Mouse (Mus musculus) gonadal fat pad, adult 2 months (tissue): ENCODE results near the gene Gm20388. TPM values are rescaled to one million over a fixed set of nuclear protein-coding genes. Genes with fewer than 3 reads are reported as not detected.

Experiments used
- DNase-seq: peaks from one replicate; pipeline ENCODE4 v3.0.0-alpha.2; 2012; ENCODE audit warnings: low read depth
- polyA plus RNA-seq: library from polyadenylated mRNA; depleted of rRNA; stranded (reverse); fragments of >200 nt; gene quantifications from 2 replicates; pipeline ENCODE4 v1.2.3, GENCODE M21; 2012

Gene Gm20388
- polyA plus RNA-seq, 1 experiment = 119 TPM

DNA sequence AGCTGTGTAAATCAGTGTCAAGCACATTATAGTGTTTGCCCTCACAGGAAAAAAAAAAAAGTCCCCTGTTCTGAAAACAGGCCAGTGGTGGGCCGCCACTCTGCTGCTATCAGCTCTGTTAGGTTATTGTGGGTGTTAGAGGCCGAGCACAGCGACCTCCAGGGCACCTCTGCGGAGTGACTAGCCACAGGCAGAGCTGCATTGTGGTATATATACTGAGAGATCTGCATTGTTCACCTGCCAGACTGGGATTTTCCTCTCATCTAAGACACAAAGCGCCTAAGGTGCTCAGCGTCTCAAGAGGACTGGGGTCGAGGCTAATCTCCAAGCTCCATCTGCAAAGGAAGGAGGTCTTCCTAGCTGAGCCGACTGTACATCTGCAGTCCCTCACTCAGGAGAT is 252.7 kb downstream of the Gm20388 start:
- no peak for DNase-seq

DNA sequence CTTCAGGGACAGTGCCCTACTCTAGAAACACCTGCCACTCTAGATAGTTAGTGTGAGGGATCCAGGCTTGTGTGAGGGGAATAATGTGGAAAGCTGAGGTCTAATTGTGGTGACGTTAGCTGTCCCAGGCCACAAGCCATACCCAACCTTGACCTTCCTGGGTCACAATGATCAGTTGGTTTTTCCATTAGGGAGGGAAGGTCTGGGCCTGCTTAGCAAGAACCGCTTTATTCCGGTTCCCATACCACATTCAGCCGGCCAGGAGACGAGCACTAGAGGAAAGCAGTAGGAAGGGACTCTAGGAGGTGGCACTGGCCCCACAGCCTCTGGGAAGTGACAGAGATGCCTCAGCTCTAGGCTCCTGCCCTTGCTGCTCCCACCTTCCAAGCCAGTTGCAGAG is 253.4 kb downstream of the Gm20388 start:
- no peak for DNase-seq

DNA sequence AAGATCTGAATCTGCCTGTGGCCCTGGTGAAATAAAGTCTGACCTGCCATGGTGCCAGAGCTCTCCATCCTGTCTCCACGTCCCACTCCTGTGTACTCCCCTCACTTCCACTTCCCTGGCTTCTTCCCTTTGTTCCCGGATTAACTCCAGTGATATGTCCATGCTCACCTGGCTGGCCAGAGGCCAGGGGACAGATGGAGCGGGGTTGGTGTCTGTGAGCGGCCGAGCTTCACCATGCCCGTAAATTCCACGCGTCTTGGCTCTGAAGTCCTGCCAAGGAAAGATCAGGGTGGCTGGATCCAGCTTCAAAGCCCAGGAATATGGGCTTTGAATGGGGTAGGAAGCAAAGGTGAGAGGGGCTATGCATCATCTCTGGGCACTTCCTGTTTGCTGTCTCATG is 256.5 kb downstream of the Gm20388 start:
- no peak for DNase-seq

DNA sequence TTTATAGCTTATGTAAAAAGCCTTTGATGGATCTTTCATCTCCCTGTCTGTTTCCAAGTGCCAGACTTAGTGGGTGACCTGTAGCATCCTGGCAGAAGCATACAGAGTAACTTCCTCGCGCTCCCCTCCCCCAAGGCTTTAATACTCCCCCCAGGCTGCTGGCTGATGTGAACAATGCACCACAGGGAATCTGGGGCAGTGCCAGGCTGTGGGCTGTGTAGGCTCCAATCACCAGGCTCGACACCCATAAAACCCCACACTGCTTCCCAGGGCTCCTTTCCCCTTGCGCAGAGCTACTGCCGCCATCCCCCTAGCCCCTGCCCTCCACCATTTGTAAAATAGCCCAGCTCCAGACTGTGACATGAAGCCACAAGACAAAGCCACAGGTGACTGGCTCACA is 257.2 kb downstream of the Gm20388 start:
- DNase-seq = no peak

DNA sequence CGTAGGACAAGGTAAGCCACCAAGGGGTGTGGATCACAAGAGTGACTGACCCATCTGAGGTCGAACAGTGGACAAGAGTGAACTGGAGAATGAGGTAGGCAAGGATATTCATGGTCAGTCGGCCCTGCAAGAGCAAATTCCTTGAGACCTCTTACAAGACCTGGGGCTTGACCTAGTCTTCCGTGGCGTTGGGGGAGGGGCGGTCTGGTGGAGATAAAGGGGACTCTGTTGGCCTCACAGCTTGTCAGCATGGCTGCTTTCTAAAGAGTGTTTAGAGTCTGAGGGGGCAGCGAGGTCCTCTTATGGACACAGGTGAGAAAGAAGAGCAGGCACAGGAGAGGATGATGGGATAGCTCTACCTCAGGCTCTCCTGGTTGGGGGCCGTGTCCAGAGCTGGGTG is 258.5 kb downstream of the Gm20388 start:
- no peak for DNase-seq

DNA sequence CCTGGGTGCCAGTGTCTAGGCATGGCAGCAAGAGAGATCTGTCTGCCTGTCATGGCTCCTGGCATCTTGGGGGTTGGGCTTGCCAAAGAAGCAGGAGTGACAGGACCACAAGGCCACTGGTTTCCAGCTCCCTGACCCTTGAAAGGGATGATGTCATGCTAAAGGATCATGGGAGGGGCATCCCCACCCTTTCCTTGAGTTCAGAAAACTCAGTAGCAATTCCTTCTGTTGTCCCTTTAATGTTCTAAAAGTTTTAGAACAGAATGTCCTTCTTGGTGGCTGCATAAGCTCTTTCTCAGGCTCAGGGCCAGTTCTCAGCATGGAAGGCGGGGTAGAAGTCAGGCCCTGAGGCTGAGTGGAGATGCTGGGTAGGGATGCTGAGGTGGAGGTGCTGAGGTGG is 262.6 kb downstream of the Gm20388 start:
- DNase-seq = no peak

DNA sequence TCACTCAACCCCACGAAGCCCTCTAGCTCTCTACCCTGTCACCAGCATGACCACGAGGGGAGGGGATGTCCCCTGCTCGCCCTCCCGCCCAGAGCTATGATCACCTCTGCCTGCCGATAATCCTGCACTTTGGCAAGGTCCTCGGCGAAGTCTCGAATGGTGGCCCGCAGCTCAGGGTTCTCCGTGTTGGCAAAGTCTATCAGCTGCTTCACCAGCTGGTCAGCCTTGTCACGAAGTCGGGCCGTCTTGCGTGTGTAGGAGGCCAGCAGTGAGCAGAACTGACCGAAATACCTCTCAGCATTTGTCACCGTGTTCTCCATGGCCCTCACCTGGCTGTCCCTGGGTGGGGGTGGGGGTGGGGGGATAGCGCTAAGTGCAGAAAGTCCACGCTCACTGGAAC is 264.0 kb downstream of the Gm20388 start:
- no peak for DNase-seq

DNA sequence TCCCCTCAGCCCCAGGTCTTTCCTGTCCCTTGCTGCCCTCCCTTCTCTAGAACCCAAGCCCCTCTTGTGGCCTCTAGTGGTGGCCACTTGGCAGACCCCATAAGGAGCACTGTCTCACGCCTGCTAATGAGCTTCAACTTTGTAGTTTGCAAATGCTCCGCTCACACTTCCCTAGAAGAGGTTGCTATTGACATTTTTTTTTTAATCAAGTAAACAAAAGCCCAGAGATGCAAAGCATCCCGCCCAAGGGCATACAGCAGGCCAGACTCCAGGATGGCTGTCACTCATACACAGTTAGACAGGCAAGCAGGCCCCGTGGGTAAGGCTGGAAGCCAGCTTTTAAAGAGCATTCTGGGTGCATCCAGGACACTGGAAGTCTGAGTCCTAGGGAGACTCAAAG is 266.0 kb downstream of the Gm20388 start:
- no peak for DNase-seq

DNA sequence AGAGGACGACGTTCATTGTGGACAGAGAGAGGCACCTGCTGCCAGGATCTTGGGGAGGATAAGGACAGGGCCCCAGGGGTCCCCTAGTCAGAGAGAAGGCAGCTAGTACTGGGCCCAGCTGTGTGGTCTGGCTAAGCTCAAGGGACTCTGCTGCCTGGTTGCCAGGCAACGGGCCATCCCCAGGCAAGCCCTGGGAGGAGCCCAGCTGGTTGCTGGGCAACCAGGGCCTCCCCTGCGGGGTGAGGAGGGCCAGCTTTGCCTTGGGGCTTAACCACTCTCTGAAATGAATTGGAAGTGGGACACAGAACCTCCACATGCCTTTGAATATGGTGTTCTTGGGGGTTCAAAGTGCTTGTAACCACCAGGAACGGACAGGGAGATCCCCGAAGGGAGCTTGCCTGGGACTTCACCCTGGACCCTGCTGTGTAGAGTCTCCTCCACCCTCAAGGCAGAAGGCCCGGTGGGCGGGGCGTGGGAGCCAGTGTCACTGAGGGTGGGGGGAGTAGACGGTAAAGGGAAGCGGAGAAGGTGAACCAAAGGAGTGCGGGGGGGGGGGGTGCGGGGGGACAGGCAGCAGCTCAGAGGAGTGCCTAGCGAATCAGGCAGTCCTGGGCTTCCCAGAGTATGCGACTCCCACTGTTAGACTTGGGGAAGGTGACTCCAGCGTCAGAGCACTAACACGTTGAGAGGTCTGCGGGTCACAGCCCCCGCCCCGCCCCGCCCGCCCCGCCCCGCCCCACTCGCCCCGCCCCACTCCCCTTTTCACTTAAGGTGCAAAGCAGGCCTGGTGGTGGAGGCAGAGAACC is 266.9 kb downstream of the Gm20388 start, which contains the start of gene Fam92b:
TSS of gene Fam92b (minus strand) at position 149 of the 806 bp plus-strand sequence.
- no peak for DNase-seq

DNA sequence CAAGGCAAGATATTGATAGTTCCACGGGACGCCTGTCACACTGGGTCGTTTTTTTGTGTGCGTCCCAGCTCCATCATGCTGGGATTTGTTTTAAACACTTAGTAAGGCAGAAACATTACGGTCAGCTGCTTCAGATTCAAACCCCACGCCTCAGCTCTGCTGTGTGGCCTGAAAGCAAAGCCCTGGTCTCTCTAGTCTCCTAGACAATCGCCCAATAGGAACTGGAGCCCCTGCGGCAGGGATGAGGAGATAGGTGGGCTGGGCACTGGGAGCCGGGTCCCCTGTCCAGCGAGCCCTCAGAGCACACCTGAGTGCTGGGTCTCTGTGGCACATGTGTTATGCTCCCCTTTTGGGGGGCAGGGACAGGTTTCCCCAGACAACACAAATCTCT is 267.5 kb downstream of the Gm20388 start:
- no peak for DNase-seq

DNA sequence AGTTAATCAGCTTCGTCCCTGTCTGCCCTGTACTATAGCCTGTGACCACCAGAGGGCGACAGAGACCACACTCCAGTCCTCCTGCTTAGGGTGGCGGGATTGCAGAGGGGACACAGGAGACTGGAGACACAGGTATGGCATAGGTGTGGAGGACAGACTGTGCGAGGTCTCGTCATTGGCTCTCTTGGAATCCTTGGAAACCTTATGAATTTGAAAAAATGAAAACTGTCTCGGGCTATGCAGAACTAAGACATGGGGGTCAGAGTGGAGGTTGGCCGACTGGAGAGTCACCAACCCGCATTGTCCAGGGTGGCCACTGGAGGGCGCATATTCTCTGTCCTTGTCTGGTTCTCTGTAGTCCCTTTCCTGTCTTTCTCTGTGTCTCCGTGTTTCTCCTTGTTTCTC is 268.4 kb downstream of the Gm20388 start:
- no peak for DNase-seq

DNA sequence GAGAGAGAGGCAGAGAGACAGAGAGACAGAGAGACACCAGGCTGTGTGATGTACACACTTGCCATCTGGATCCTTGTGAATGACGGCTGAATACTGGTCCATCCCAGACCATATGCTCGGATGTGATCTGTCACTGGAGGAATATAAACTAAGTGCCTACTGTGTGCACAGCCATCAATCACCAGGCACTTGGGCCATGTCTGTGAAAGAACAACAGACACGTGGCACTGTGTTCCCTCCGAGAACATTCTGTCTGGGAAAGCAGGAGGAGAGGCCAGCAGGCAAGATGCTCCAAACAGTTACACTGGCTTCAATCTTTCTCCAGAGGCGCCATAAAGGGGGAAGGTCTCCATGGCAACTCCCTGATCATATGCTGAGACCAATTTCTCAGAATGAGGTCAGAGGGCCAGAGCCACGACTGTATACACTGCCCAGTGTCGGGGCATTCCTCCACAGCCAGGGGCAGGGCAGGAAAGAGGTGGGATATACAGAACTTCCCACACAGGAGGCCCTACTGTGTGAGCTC is 269.9 kb downstream of the Gm20388 start:
- DNase-seq = no peak

DNA sequence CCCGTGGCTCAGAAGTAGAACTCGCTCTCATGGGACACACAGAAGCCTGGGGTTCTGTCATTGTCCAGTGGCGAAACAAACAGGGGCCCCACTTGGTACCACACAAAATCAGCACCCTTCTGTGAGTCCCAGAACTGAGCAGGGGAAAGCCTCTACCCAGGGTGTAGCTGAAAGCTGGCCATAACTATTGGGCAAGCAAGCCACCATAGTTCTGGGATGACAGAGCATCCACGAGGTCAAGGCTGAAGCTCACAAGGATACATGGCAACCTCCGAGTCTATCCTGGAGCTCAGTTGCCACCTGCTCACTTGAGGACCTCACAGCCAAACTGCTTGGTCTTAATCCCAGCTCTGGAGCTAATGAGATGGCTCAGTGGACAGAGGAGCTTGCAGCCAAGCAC is 270.6 kb downstream of the Gm20388 start:
- DNase-seq = no peak

DNA sequence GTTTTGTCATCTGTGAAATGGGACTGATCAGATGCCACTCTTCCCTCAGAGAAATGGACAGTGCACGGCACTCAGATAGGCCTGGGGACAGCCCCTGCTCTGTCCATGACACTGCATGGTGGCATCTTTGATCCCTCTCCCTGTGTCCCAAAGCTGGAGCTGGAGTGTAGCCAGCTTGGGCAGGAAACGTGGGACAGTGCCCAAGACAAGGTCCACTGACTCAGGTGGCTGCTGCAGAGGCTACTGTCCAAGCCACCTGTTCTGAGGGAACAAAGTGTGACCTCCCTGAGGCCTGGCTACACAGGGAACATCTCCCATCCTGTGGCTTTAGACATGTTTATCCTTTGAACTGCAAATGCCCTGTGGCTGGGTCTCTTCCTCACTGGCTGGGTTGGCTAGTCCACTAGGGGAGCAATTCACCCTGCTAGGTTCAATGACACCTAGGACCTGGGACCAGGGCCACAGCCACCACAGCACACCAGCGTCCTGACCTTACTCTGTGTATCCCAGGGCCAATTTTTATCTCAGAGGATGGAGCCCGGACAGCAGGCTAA is 271.3 kb downstream of the Gm20388 start:
- DNase-seq = no peak

DNA sequence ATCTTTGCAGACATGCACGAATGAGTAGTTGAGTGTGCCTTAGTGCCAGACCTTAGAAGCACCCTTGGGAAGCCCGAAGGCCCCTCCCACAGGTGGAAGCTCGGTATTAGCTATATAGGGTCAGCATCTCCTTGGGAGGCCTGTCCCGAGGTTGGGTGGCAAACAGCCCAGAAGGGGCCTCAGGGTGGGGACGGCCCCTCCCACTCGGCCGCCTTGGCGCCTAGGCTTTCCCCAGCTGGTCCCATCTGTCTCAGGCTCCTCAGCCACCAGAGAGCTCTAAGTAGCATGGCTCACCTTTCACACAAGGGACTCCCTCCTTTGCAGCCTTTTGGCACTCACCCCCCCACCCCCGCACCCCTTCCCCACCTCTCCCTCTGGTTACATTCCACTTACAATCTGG is 273.7 kb downstream of the Gm20388 start:
- DNase-seq = no peak

DNA sequence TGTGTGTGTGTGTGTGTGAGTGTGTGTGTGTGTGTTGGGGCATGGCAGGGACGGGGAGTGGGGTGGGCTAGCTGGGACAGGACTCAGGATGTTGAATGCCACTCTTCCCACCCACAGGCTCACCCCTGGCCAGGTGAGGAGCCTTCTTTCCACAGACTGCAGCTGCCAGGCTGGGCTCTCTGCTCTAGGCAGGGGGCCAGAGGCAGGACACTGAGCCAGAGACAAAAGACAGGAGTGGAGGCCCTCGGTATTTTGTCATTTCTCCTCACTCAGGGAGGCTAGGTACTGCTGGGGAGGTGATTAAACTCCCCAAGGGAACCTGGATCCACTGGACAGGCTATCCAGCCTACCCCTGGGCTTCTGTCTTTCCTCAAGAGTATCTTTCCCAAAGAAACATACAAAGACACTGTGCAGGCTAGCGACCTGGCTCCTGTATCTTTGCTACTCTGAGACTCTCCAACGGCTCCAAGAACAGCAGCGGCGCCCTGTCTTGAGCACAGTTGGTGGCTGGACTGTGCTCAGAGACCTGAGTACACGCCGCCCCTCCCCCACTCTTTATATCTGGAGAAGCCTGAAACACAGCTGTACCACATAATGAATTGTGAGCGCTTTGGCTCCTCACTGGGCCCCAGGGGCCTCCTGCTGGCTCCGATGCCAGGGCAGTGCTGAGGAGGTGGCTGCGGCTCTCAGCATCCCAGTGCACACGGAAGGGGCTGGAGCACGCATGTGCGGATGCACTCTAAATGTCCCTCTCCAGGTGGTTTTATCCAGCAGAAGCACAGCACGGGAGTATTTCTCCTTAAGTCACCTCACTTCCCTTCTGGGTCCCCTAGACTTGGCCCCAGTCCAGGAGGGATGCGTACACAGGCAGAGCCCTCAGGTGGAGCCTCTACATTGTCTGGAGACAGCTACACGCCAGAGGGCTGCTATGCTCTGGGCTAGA is 274.5 kb downstream of the Gm20388 start:
- no peak for DNase-seq

DNA sequence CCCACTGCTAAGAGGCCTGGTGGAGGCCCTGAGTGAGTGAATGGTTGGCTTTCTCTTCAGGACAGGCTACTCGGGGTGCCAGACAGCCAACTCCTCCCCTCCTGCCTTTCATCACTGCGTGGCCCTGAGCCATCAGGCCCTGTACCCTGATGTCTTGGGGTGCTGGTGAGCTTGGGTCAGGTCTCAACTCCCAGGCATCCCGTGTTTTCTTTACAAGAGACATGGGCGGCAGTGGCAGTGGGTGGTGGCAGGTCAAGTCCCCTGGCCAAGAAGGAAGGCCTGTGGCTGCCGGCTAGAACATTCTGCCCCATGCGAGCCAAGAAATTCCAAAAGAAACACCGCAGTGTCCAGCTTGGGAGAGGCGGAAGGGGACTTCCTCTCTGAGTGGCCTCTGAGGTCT is 275.8 kb downstream of the Gm20388 start:
- peak; percentile 45 for DNase-seq

DNA sequence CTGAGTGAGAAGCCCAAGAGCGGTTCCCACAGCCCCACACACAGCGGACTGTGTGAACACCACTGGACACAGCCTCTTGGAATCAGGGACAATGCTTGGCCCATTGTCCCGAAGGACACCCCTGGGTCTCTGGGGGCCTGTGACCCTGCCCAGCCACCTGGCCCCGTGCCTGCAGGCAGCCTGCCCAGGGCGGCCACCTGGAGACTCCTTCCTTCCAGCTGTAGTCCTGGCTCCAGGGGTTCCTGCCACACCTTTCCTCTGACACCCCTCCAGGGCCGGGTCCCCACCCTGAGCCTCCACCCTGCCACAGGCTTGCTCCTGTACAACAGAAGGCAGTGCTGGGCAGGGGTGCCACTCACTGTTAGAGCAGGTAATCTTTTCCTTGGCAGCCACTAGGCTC is 277.9 kb downstream of the Gm20388 start:
- DNase-seq = no peak

DNA sequence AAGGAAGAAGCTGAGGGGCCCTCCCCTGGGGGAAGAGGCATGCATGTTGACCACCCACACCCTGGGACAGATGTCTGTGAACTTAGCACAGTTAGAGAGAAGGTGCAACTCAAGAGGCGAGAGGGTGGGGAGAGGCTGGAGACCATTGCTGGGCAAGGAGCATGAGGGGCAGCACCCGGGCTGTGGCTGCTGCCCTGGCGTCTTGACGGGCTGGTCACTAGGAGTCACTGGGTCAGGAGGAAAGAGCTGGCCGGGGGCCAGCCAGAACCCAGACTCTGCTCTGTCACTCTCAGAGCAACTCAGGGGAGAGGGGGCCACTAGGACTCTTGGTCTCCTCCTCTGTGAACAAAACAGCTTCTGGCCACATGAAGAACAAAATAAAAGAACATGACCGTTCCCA is 278.8 kb downstream of the Gm20388 start:
- no peak for DNase-seq

DNA sequence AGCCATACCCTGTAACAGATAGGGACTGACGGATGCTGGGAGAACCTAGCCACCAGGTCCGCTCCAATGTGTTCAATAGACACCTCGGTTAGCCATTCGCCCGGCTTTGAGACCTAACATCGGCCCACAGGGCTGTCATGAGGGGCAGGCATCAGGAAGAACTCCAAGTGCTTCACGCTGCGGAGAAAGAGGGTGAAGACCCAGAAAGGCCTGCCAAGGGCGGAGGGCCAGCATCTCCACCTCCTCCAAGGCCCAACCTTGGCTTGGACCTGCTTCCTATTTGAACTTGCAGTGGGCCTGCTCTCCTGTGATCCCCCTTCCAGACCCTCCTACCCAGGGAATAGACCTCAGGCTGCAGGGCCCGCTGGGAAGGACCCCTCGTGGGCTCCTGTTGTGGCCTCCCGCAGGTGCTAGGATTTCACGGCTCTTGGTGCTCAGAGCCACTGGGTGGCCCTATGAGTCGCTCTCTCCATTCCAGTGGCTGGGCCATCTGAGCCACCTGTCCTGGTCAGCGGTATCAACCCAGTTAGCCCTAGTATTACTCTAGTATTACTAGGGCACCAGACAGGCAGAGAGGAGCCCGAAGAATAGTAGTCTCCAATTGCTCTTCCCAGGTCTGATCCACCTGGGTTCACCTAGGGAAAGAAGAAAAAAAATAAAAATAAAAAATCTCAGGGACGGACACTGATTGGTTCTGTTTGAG is 279.6 kb downstream of the Gm20388 start:
- DNase-seq = no peak

DNA sequence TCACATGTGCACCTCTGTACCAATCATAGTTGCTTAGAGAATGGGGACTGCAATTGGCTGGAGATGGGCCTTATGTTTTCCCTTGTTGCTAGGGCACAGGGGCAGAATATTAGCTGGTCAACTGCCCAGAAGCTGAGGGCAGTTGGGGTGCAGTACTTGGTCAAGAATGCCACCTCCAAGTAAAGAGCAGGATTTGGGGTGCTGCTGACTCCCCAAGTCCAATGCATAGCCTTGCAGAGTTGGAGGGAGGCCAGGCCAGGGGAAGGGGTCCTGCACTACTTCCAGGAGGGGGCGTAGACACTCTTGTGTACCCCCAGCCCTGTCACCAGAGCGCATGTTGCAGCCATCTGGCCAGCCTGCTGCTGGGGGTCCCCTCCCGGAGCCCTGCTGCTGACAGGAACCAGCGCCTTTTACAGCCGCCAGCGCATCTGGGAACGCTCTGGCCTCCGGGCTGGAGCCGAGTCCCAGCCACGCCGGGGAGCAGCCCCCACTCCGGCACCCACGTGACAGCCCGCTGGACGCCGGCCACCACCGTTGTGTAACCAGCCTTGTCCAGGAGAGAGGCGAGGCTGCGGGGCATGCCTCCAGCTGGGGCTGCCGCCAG is 280.3 kb downstream of the Gm20388 start:
- DNase-seq = no peak
